Mouse (Mus musculus): Measurements from ENCODE around the gene Hist1h4i. TPM values are rescaled to one million over a fixed set of nuclear protein-coding genes. Genes with fewer than 3 reads are reported as not detected.

Gene Hist1h4i
- polyA plus RNA-seq, 1 experiment: 15.7 TPM

GRCm38 (mm10) chr13:22007872-22008271, 33.3 kb downstream of the Hist1h4i start:
- DNase-seq (ENCODE audit: low read depth in 1 of 2, low spot score in 2 of 2): no peak
- no peak for TF ChIP-seq POLR2A (IDR thresholded peaks at IDR 0.05; ENCODE audit: low read depth, low read length)
- TF ChIP-seq CTCF (IDR thresholded peaks at IDR 0.05; ENCODE audit: extremely low read depth, insufficient read depth, insufficient read length, insufficient replicate concordance): no peak
- no peak overlapping the region for H3K27ac ChIP-seq (ENCODE audit: insufficient read depth, low read length)
- no peaks in the 10 kb centered on the region; the same call in 1 of the 2 replicates for H3K4me1 ChIP-seq (ENCODE audit: control insufficient read depth, insufficient read depth, insufficient read length)
- no peaks in the 10 kb centered on the region for H3K36me3 ChIP-seq (ENCODE audit: control insufficient read depth, insufficient read depth, low read length)
- peaks cover 9% of the 10 kb centered on the region; the same call in 1 of the 2 replicates for H3K27me3 ChIP-seq (ENCODE audit: control insufficient read depth, insufficient read depth, low read length)
- 76% methylated on average over 7 of the region's 7 CpGs for WGBS
- H3K4me3 ChIP-seq (ENCODE audit: extremely low read depth, insufficient read depth, insufficient read length): no peak overlapping the region

- Histone ChIP-seq H3K27ac (ENCODE audit: insufficient read depth, low read length) (no peak overlapping the region), H3K27me3 (ENCODE audit: control insufficient read depth, insufficient read depth, low read length) (peaks cover 9% of the 10 kb centered on the region; the same call in 1 of the 2 replicates), H3K36me3 (ENCODE audit: control insufficient read depth, insufficient read depth, low read length) (no peaks in the 10 kb centered on the region), H3K4me1 (ENCODE audit: control insufficient read depth, insufficient read depth, insufficient read length) (no peaks in the 10 kb centered on the region; the same call in 1 of the 2 replicates), H3K4me3 (ENCODE audit: extremely low read depth, insufficient read depth, insufficient read length) (peak overlapping the region; percentile 59; the same call in 1 of the 2 replicates)
- DNase-seq (ENCODE audit: low read depth in 1 of 2, low spot score in 2 of 2): no peak
- TF ChIP-seq POLR2A (IDR thresholded peaks at IDR 0.05; ENCODE audit: low read depth, low read length): no peak
- no peak for TF ChIP-seq CTCF (IDR thresholded peaks at IDR 0.05; ENCODE audit: extremely low read depth, insufficient read depth, insufficient read length, insufficient replicate concordance)
- 23% methylated on average over 18 of the region's 18 CpGs for WGBS
Observed at GRCm38 (mm10) chr13:22007121-22007510, 34.0 kb downstream of the Hist1h4i start.

DNA sequence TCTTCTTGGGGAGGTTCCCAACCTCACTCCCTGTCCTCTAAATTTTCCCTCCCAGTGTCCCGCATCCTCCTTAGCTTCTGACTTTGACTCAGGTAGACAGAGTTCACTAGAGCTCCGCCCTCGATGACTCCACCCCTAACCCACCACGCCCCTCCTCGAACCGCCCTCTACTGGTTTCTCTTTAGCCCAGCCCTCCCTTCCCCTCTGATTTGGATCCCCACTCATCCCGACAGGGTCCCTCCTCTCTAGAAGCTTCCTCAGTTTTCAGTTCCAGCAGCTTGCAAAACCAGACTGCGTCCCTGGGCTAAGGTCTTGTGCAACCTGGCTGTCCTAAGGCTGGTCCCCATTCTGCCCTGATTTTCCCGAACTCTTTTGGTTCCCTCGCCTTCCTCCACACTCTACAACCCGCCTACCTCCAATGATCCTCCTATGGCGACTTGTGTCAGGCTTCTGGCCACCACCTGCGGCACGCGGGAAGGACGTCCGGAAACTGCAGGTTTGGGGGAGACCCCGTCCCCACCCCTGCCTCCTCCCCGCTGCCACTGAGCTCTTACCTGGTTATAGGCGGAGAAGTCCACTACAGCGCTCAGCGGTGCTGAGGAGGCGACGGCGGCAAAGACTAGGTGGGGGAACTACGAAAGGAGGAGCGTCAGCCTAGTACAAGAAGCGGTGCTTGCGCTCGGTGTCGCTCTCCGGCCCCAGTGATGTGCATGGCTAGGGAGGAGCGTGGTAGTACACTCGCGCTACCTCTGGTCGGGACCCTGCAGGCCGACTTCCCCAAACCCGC, 34.6 kb downstream of the Hist1h4i start:
- Histone ChIP-seq H3K36me3 (ENCODE audit: control insufficient read depth, insufficient read depth, low read length) (no peaks in the 10 kb centered on the region), H3K27ac (ENCODE audit: insufficient read depth, low read length) (no peak overlapping the region), H3K4me1 (ENCODE audit: control insufficient read depth, insufficient read depth, insufficient read length) (peaks cover 3% of the 10 kb centered on the region), H3K4me3 (ENCODE audit: extremely low read depth, insufficient read depth, insufficient read length) (peak overlapping the region; percentile 59), H3K27me3 (ENCODE audit: control insufficient read depth, insufficient read depth, low read length) (peaks cover 7% of the 10 kb centered on the region; the same call in 1 of the 2 replicates)
- WGBS: 1% methylated on average over 37 of the region's 38 CpGs
- no peak for TF ChIP-seq POLR2A (IDR thresholded peaks at IDR 0.05; ENCODE audit: low read depth, low read length)
- no peak for TF ChIP-seq CTCF (IDR thresholded peaks at IDR 0.05; ENCODE audit: extremely low read depth, insufficient read depth, insufficient read length, insufficient replicate concordance)
- peak in 1 of 2 experiments; percentile 62 for DNase-seq (ENCODE audit: low read depth in 1 of 2, low spot score in 2 of 2)

GRCm38 (mm10) chr13:22005605-22006333, 35.4 kb downstream of the Hist1h4i start:
- Histone ChIP-seq H3K27me3 (ENCODE audit: control insufficient read depth, insufficient read depth, low read length) (peaks cover 7% of the 10 kb centered on the region; the same call in 1 of the 2 replicates), H3K4me1 (ENCODE audit: control insufficient read depth, insufficient read depth, insufficient read length) (peaks cover 6% of the 10 kb centered on the region), H3K27ac (ENCODE audit: insufficient read depth, low read length) (no peak overlapping the region), H3K36me3 (ENCODE audit: control insufficient read depth, insufficient read depth, low read length) (no peaks in the 10 kb centered on the region), H3K4me3 (ENCODE audit: extremely low read depth, insufficient read depth, insufficient read length) (peak overlapping the region; percentile 59)
- peak in 1 of 2 experiments; percentile 56 for DNase-seq (ENCODE audit: low read depth in 1 of 2, low spot score in 2 of 2)
- TF ChIP-seq CTCF (IDR thresholded peaks at IDR 0.05; ENCODE audit: extremely low read depth, insufficient read depth, insufficient read length, insufficient replicate concordance) (no peak), POLR2A (IDR thresholded peaks at IDR 0.05; ENCODE audit: low read depth, low read length) (no peak)
- WGBS: under 1% methylated on average over 45 of the region's 45 CpGs

DNA sequence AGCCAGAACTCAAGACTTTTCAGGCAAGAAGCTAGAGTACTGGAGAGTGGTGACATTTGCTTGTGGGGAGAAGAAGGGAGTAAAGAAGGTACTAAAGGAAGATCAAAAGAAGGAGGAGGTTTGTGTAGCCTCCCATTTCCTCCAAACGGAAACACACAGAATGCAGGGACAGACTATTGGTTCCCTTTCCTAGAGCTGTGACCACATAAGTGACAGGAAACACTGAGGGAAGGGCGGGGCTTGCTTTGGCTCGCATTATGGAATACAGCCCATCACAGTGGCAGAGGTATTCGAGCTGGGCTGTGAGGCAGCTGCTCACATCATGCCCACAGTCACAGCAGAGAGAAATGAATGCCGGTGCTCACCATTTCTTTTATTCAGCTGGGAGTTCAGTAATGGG, 39.3 kb downstream of the Hist1h4i start:
- H3K27me3 ChIP-seq (ENCODE audit: control insufficient read depth, insufficient read depth, low read length): 0 out of 2 replicates have a peak, but pooled peaks cover 4% of the 10 kb centered on the region
- H3K36me3 ChIP-seq (ENCODE audit: control insufficient read depth, insufficient read depth, low read length): no peaks in the 10 kb centered on the region
- DNase-seq (ENCODE audit: low read depth in 1 of 2, low spot score in 2 of 2): no peak
- TF ChIP-seq CTCF (IDR thresholded peaks at IDR 0.05; ENCODE audit: extremely low read depth, insufficient read depth, insufficient read length, insufficient replicate concordance) (no peak), POLR2A (IDR thresholded peaks at IDR 0.05; ENCODE audit: low read depth, low read length) (no peak)
- no peak overlapping the region for H3K4me3 ChIP-seq (ENCODE audit: extremely low read depth, insufficient read depth, insufficient read length)
- no peak overlapping the region for H3K27ac ChIP-seq (ENCODE audit: insufficient read depth, low read length)
- WGBS: 3% methylated on average over 5 of the region's 5 CpGs
- peaks cover 6% of the 10 kb centered on the region for H3K4me1 ChIP-seq (ENCODE audit: control insufficient read depth, insufficient read depth, insufficient read length)

GRCm38 (mm10) chr13:22001346-22001745, 39.8 kb downstream of the Hist1h4i start:
- no peak for TF ChIP-seq POLR2A (IDR thresholded peaks at IDR 0.05; ENCODE audit: low read depth, low read length)
- TF ChIP-seq CTCF (IDR thresholded peaks at IDR 0.05; ENCODE audit: extremely low read depth, insufficient read depth, insufficient read length, insufficient replicate concordance): no peak
- Histone ChIP-seq H3K4me3 (ENCODE audit: extremely low read depth, insufficient read depth, insufficient read length) (no peak overlapping the region), H3K27ac (ENCODE audit: insufficient read depth, low read length) (no peak overlapping the region), H3K4me1 (ENCODE audit: control insufficient read depth, insufficient read depth, insufficient read length) (peaks cover 6% of the 10 kb centered on the region), H3K36me3 (ENCODE audit: control insufficient read depth, insufficient read depth, low read length) (no peaks in the 10 kb centered on the region), H3K27me3 (ENCODE audit: control insufficient read depth, insufficient read depth, low read length) (peaks cover 8% of the 10 kb centered on the region)
- DNase-seq (ENCODE audit: low read depth in 1 of 2, low spot score in 2 of 2): no peak
- WGBS: 15% methylated on average over 2 of the region's 2 CpGs
